Comparison of ENCODE assay signal across 32 mouse cellular contexts in the genomic region with DNA sequence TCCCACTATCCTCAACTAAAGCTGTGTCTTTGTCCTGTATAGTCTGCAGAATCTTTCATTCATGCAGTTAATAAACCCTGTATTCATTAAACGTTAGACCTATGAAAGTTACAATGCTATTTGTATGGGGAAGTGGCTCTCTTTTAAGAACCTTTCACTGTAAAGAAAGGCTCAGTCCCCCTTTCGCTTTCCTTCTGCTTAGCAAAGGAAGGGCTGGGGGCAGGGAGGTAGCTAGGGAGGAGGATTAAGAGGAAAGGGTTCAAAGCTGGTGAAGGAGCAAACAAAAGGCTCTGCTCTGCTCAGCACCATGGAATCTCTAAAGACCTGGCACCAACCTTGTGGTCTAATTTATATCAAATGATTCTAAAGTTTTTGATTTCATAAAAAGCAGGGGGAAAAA. TPM values are rescaled to one million over a fixed set of nuclear protein-coding genes. Genes with fewer than 3 reads are reported as not detected.
DNase-seq lines count a peak whose midpoint lies in the region; ATAC-seq lines count a peak whose summit lies in the region.
"Had no signal": no experiment of that assay in that cellular context is flagged by ENCODE, and none has a peak within 500 bp of the region (broad histone marks: within the 10 kb centered on the region; RNA-seq: fewer than 3 reads in every experiment).

No protein-coding gene starts in this region.

- H3K27ac ChIP-seq in forebrain, embryonic 10.5 days = peak overlapping the region; percentile 62
- no peak overlapping the region for H3K27ac ChIP-seq in forebrain, embryonic 13.5 days
- H3K27ac ChIP-seq: embryonic facial prominence, embryonic 10.5 days; embryonic facial prominence, embryonic 13.5 days; heart, embryonic 15.5 days; hindbrain, embryonic 14.5 days; hindbrain, postnatal 0 days had no signal

- intact Hi-C loops in left cerebral cortex, postnatal 10 days (cut with DNase I) = no loop called here
- intact Hi-C loops in heart, postnatal 10 days (cut with DNase I) = no loop called here

- H3K9me3 ChIP-seq in forebrain, embryonic 10.5 days = no peaks in the 10 kb centered on the region
- no peaks in the 10 kb centered on the region for H3K9me3 ChIP-seq in forebrain, embryonic 13.5 days (replicated peaks)
- H3K9me3 ChIP-seq: embryonic facial prominence, embryonic 10.5 days; embryonic facial prominence, embryonic 13.5 days; heart, embryonic 12.5 days; heart, embryonic 15.5 days had no signal

- ATAC-seq in forebrain, embryonic 13.5 days = no peak
- ATAC-seq in common myeloid progenitor, adult 5-6 weeks (replicated peaks; ENCODE audit: low read depth, poor library complexity, severe bottlenecking) = peak; percentile 51
- peak; percentile 45; the same call in 1 of the 2 replicates for ATAC-seq in megakaryocyte progenitor cell, adult 5-6 weeks (replicated peaks; ENCODE audit: poor library complexity)
- ATAC-seq: activated CD4-positive, CD25-positive, alpha-beta regulatory T cell, adult 4 months; CD4-positive, CD25-positive, alpha-beta regulatory T cell, adult 4 months; forebrain, embryonic 16.5 days; hindbrain, postnatal 0 days; inflammation-experienced regulatory T-cells, adult 6 months; intestine, embryonic 16.5 days had no signal

- no peaks in the 10 kb centered on the region for H3K36me3 ChIP-seq in forebrain, embryonic 10.5 days (replicated peaks)
- H3K36me3 ChIP-seq in forebrain, embryonic 13.5 days (ENCODE audit: poor library complexity, severe bottlenecking) = no peaks in the 10 kb centered on the region
- H3K36me3 ChIP-seq: embryonic facial prominence, embryonic 10.5 days; embryonic facial prominence, embryonic 13.5 days; heart, embryonic 12.5 days; heart, embryonic 15.5 days had no signal

- 5% methylated on average over 2 of the region's 2 CpGs for WGBS in forebrain, embryonic 10.5 days
- WGBS in forebrain, embryonic 13.5 days = 0% methylated on average over 2 of the region's 2 CpGs

- H3K4me3 ChIP-seq in forebrain, embryonic 10.5 days = no peak overlapping the region
- H3K4me3 ChIP-seq in forebrain, embryonic 13.5 days = no peak overlapping the region
- H3K4me3 ChIP-seq: embryonic facial prominence, embryonic 10.5 days; embryonic facial prominence, embryonic 13.5 days; erythroblast, embryonic 14.5 days; heart, embryonic 12.5 days; heart, embryonic 15.5 days had no signal

- H3K4me2 ChIP-seq in forebrain, embryonic 13.5 days = no peak overlapping the region
- H3K4me2 ChIP-seq: heart, embryonic 12.5 days; heart, embryonic 15.5 days; hindbrain, embryonic 14.5 days had no signal

- no peak for DNase-seq in forebrain, embryonic 10.5 days (ENCODE audit: extremely low spot score, low spot score)
- peak; percentile 65 for DNase-seq in A20 (ENCODE audit: low read depth, low spot score)
- DNase-seq in left cerebral cortex, postnatal 10 days (ENCODE audit: extremely low spot score in 1 of 2, low spot score in 2 of 2) = no peak
- DNase-seq in heart, postnatal 10 days = no peak
- DNase-seq: adrenal gland, adult 8-10 months; adrenal gland, postnatal 25 days; cerebellum, adult 11-12 months; cerebellum, adult 8-10 months; cerebellum, postnatal 10 days; cerebellum, postnatal 36 days; embryo, embryonic 11 days; gastrocnemius, postnatal 14 days; heart, adult 18-20 months; heart, postnatal 14 days; heart, postnatal 4 days had no signal

- peaks cover 1% of the 10 kb centered on the region; the same call in 1 of the 2 replicates for H3K27me3 ChIP-seq in forebrain, embryonic 10.5 days (ENCODE audit: poor library complexity, severe bottlenecking)
- no peaks in the 10 kb centered on the region for H3K27me3 ChIP-seq in forebrain, embryonic 13.5 days
- H3K27me3 ChIP-seq: heart, embryonic 12.5 days; heart, embryonic 15.5 days had no signal

- H3K9ac ChIP-seq in forebrain, embryonic 13.5 days = no peak overlapping the region
- H3K9ac ChIP-seq: embryonic facial prominence, embryonic 13.5 days; heart, embryonic 12.5 days; heart, embryonic 15.5 days; hindbrain, embryonic 14.5 days had no signal

- H3K4me1 ChIP-seq in forebrain, embryonic 10.5 days = peaks cover 22% of the 10 kb centered on the region
- H3K4me1 ChIP-seq in forebrain, embryonic 13.5 days = peaks cover 7% of the 10 kb centered on the region

RNA-seq across cellular contexts. Expression of a gene that starts 4.9 kb away (rescaled TPM):
- polyA plus RNA-seq in forebrain, embryonic 10.5 days (2016; fragmentation: Nextera tagmentation; extraction: Ambion mirVana) = 0.98 and 1.1 TPM in 2 replicates
- 0.89 and 1.3 TPM in 2 replicates for polyA plus RNA-seq in forebrain, embryonic 13.5 days (2015; fragmentation: Nextera tagmentation; extraction: Ambion mirVana)
- 17.9 and 20.7 TPM in 2 replicates for total RNA-seq in common myeloid progenitor, adult 5-6 weeks (2017)
- 67.9 and 69.9 TPM in 2 replicates for total RNA-seq in megakaryocyte progenitor cell, adult 5-6 weeks (2015)
- 77.0 and 79.6 TPM in 2 replicates for total RNA-seq in megakaryocyte progenitor cell, adult 5-6 weeks (2017)
- 1 to 10 TPM; 2.0 to 2.1 TPM for total RNA-seq in left cerebral cortex, postnatal 10 days (2021)
- total RNA-seq in heart, postnatal 10 days (2021) = 10 to 100 TPM; 43.8 to 49.0 TPM
- polyA plus RNA-seq: erythroblast, embryonic 14.5 days had no signal

RNA-seq across cellular contexts. Expression of a gene that starts 57.0 kb away (rescaled TPM):
- polyA plus RNA-seq in forebrain, embryonic 10.5 days (2016; fragmentation: Nextera tagmentation; extraction: Ambion mirVana) = 0.07 TPM in 1 of 2 replicates, not detected in the other
- 0.50 and 1.00 TPM in 2 replicates for polyA plus RNA-seq in forebrain, embryonic 13.5 days (2015; fragmentation: Nextera tagmentation; extraction: Ambion mirVana)
- not detected in 2 replicates for total RNA-seq in common myeloid progenitor, adult 5-6 weeks (2017)
- total RNA-seq in megakaryocyte progenitor cell, adult 5-6 weeks (2015) = not detected in 2 replicates
- total RNA-seq in megakaryocyte progenitor cell, adult 5-6 weeks (2017) = 0.51 and 0.83 TPM in 2 replicates
- total RNA-seq in left cerebral cortex, postnatal 10 days (2021) = under 1 TPM; 0.16 to 0.28 TPM
- total RNA-seq in heart, postnatal 10 days (2021) = 1 to 10 TPM; 2.7 to 3.4 TPM
- total RNA-seq: ES-E14 had no signal
- polyA plus RNA-seq: C2C12; embryonic facial prominence, embryonic 10.5 days; embryonic facial prominence, embryonic 13.5 days; erythroblast, embryonic 14.5 days had no signal

RNA-seq across cellular contexts. Expression of a gene that starts 57.2 kb away (rescaled TPM):
- 6.1 and 7.1 TPM in 2 replicates for polyA plus RNA-seq in forebrain, embryonic 10.5 days (2016; fragmentation: Nextera tagmentation; extraction: Ambion mirVana)
- 3.8 and 4.4 TPM in 2 replicates for polyA plus RNA-seq in forebrain, embryonic 13.5 days (2015; fragmentation: Nextera tagmentation; extraction: Ambion mirVana)
- total RNA-seq in common myeloid progenitor, adult 5-6 weeks (2017) = 10.9 and 13.1 TPM in 2 replicates
- total RNA-seq in megakaryocyte progenitor cell, adult 5-6 weeks (2015) = 9.1 and 14.7 TPM in 2 replicates
- 15.2 and 17.2 TPM in 2 replicates for total RNA-seq in megakaryocyte progenitor cell, adult 5-6 weeks (2017)
- total RNA-seq in left cerebral cortex, postnatal 10 days (2021) = 10 to 100 TPM; 11.6 to 12.5 TPM
- 10 to 100 TPM; 10.7 to 12.3 TPM for total RNA-seq in heart, postnatal 10 days (2021)
- polyA plus RNA-seq: erythroblast, embryonic 14.5 days had no signal
